Mouse (Mus musculus): Measurements from ENCODE around the gene Gm5580.

GRCm38 (mm10) chr6:116569834-116570233 lies 18.9 kb downstream of the Gm5580 start:
- TF ChIP-seq CTCF (IDR thresholded peaks at IDR 0.05; ENCODE audit: borderline replicate concordance, extremely low read depth, insufficient read depth, insufficient read length): peak; percentile 63; the same call in 1 of the 2 replicates
- no peak for TF ChIP-seq POLR2A (IDR thresholded peaks at IDR 0.05; ENCODE audit: borderline replicate concordance, extremely low read depth, insufficient read depth, insufficient read length, poor library complexity, severe bottlenecking)

Data from brain, embryonic 14.5 days (tissue).